Mouse (Mus musculus) liver, postnatal 0 days (tissue): ENCODE data around the gene Xlr4b. TPM values are rescaled to one million over a fixed set of nuclear protein-coding genes. Genes with fewer than 3 reads are reported as not detected.
"Not testable (repeated sequence)": the region's sequence is repeated elsewhere in the genome, so short reads cannot be mapped to it uniquely, and the experiment has no call there.

Experiments
- ATAC-seq: fragments of 200-750 bp; cut with Nextera tagmentation; 2 replicates; pipeline ENCODE4 v1.8.0; 2017; ENCODE audit warnings: mild to moderate bottlenecking, moderate library complexity
- DNase-seq: peaks from one replicate; pipeline ENCODE4 v3.0.0-alpha.2; 2016
- H3K27ac ChIP-seq: fragments of 300-500 bp; sonication (generic); 2 replicates; pipeline ENCODE4 v1.5.1; 2014; ENCODE audit warnings: antibody characterized with exemption, moderate library complexity, mild to moderate bottlenecking, low read depth
- H3K27me3 ChIP-seq: fragments of 300-500 bp; sonication (generic); 2 replicates; pipeline ENCODE4 v1.6.1; 2014; ENCODE audit warnings: low read length, control low read depth, mixed read lengths; ENCODE audit not compliant: insufficient read depth
- H3K36me3 ChIP-seq: fragments of 300-500 bp; sonication (generic); replicated peaks from 2 replicates; pipeline ENCODE4 v1.6.1; 2014; ENCODE audit warnings: mild to moderate bottlenecking, control low read depth, low read length, moderate library complexity, mixed read lengths; ENCODE audit not compliant: insufficient read depth
- H3K4me1 ChIP-seq: fragments of 300-500 bp; sonication (generic); 2 replicates; pipeline ENCODE4 v1.6.1; 2014; ENCODE audit warnings: antibody characterized with exemption, mild to moderate bottlenecking, control low read depth; ENCODE audit not compliant: insufficient read depth
- H3K4me2 ChIP-seq: fragments of 300-500 bp; sonication (generic); 2 replicates; pipeline ENCODE4 v1.6.1; 2014; ENCODE audit warnings: low read depth, mild to moderate bottlenecking, low read length, moderate library complexity, mixed read lengths
- H3K4me3 ChIP-seq: fragments of 300-500 bp; sonication (generic); 2 replicates; pipeline ENCODE4 v1.5.1; 2014; ENCODE audit warnings: low read depth, low read length
- H3K9ac ChIP-seq: fragments of 300-500 bp; sonication (generic); replicated peaks from 2 replicates; pipeline ENCODE4 v1.6.1; 2014; ENCODE audit warnings: mild to moderate bottlenecking, moderate library complexity
- H3K9me3 ChIP-seq: fragments of 300-500 bp; sonication (generic); 2 replicates; pipeline ENCODE4 v1.6.1; 2016; ENCODE audit warnings: mild to moderate bottlenecking, control low read depth, low read length, mixed read lengths
- CTCF ChIP-seq: sonication (generic); IDR thresholded peaks from 2 replicates; pipeline ENCODE4 v1.5.1; 2016; ENCODE audit warnings: antibody characterized with exemption, low read depth
- EP300 ChIP-seq: IDR thresholded peaks from 2 replicates; pipeline ENCODE4 v1.6.1; 2016; ENCODE audit warnings: antibody characterized with exemption, low read depth, mild to moderate bottlenecking
- WGBS: fragments of 180-500 bp; shearing (Covaris S2); extraction: QIAGEN DNeasy Blood & Tissue Kit; methylation state at CpG from one replicate; pipeline ENCODE4 v1.1.7; 2014; ENCODE audit not compliant: insufficient replicate concordance; 5-methylcytosine and 5-hydroxymethylcytosine counted together
- polyA plus RNA-seq: library from polyadenylated mRNA; unstranded; fragments of >200 nt; fragmentation: Nextera tagmentation; extraction: Ambion mirVana; gene quantifications from 2 replicates; pipeline ENCODE4 v1.2.1, GENCODE M21; 2015

The Xlr4b gene
- polyA plus RNA-seq, 1 experiment from 2014 or later, result 0.85 TPM

DNA sequence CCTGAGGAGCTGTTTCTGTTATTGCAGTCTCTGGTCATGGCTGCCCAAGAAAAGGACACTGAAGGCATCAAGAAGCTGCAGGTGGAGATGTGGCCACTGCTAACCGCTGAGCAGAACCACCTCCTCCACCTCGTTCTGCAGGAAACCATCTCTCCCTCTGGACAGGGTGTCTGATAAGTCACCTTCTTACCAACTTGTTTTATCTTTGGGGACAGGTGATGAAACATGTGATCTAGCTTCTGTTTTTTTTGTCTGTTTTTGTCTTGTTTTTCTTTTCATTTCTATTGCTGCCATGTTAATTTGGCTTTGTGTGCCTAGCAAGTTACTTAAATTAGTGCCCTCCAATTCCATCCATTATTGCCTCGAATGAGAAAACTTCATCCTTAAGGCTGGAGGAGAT is 15.2 kb downstream of the Xlr4b start:
- no peak for TF ChIP-seq CTCF
- TF ChIP-seq EP300, result no peak
- Histone ChIP-seq H3K4me2 (peak overlapping the region; percentile 82), H3K9ac (no peak overlapping the region), H3K27ac (no peak overlapping the region), H3K9me3 (no peaks in the 10 kb centered on the region), H3K4me3 (peak overlapping the region; percentile 64), H3K27me3 (no peaks in the 10 kb centered on the region), H3K36me3 (no peaks in the 10 kb centered on the region), H3K4me1 (peaks cover 4% of the 10 kb centered on the region; the same call in 1 of the 2 replicates)
- 25% methylated on average over 3 of the region's 3 CpGs for WGBS
- no peak for ATAC-seq
- DNase-seq, result no peak

- not testable (repeated sequence) for H3K9ac ChIP-seq, H3K4me1 ChIP-seq, H3K4me3 ChIP-seq, H3K27ac ChIP-seq, H3K9me3 ChIP-seq, DNase-seq, H3K4me2 ChIP-seq, H3K36me3 ChIP-seq, ATAC-seq, H3K27me3 ChIP-seq
- 67% methylated on average over 9 of the region's 14 CpGs for WGBS
Measured at GRCm38 (mm10) chrX:73242821-73243325, 28.7 kb downstream of the Xlr4b start, which contains the start of gene Xlr4c. Gene Xlr4c, minus strand, starts transcription at chrX:73243130.

GRCm38 (mm10) chrX:73262428-73262827 is 48.3 kb downstream of the Xlr4b start:
- not testable (repeated sequence) for H3K27me3 ChIP-seq, H3K4me1 ChIP-seq, H3K4me3 ChIP-seq, H3K27ac ChIP-seq, H3K4me2 ChIP-seq, DNase-seq, ATAC-seq, H3K9ac ChIP-seq, H3K36me3 ChIP-seq, H3K9me3 ChIP-seq
- 67% methylated on average over 1 of the region's 2 CpGs for WGBS

GRCm38 (mm10) chrX:73265270-73265669 is 51.1 kb downstream of the Xlr4b start, which contains the start of gene Xlr3c:
Gene Xlr3c, minus strand, starts transcription at chrX:73265390.
- WGBS, result 88% methylated on average over 10 of the region's 14 CpGs
- not testable (repeated sequence) for H3K36me3 ChIP-seq, H3K4me2 ChIP-seq

More at GRCm38 (mm10) chrX:73265270-73265669, 51.1 kb downstream of the Xlr4b start, which contains the start of gene Xlr3c:
- H3K27ac ChIP-seq, DNase-seq, H3K27me3 ChIP-seq, H3K9ac ChIP-seq, H3K4me3 ChIP-seq, H3K4me1 ChIP-seq, H3K9me3 ChIP-seq, ATAC-seq: not testable (repeated sequence)

Other genes starting within 250 kb of the Xlr4b start
- 0.33 and 0.34 TPM in 2 replicates for gene Zfp185, start 227.0 kb upstream of the Xlr4b start, polyA plus RNA-seq
- gene Pnma5, start 177.2 kb upstream of the Xlr4b start, polyA plus RNA-seq, result not detected in 2 replicates
- not detected in 2 replicates for gene Pnma3, start 149.5 kb upstream of the Xlr4b start, polyA plus RNA-seq
- gene Xlr4a, start 131.9 kb upstream of the Xlr4b start, polyA plus RNA-seq, result 0.55 and 2.1 TPM in 2 replicates
- 0.74 and 4.1 TPM in 2 replicates for gene Xlr3a, start 117.2 kb upstream of the Xlr4b start, polyA plus RNA-seq
- 0.09 and 0.21 TPM in 2 replicates for gene Gm14685, start 97.3 kb upstream of the Xlr4b start, polyA plus RNA-seq
- not detected in 2 replicates for gene Xlr5b, start 65.5 kb upstream of the Xlr4b start, polyA plus RNA-seq
- 0.07 TPM in 1 of 2 replicates, not detected in the other for gene DXBay18, start 64.9 kb upstream of the Xlr4b start, polyA plus RNA-seq
- not detected in 2 replicates for gene Spin2d, start 37.3 kb upstream of the Xlr4b start, polyA plus RNA-seq
- 0.80 and 2.0 TPM in 2 replicates for gene Xlr3b, start 22.1 kb upstream of the Xlr4b start, polyA plus RNA-seq
- gene F8a, start 14.0 kb downstream of the Xlr4b start, polyA plus RNA-seq, result 5.6 and 5.7 TPM in 2 replicates
- gene Xlr4c, start 28.8 kb downstream of the Xlr4b start, polyA plus RNA-seq, result 0.25 and 0.29 TPM in 2 replicates
- gene Xlr3c, start 51.1 kb downstream of the Xlr4b start, polyA plus RNA-seq, result not detected in 2 replicates
- gene Xlr5a, start 78.6 kb downstream of the Xlr4b start, polyA plus RNA-seq, result not detected in 2 replicates
- not detected in 2 replicates for gene Xlr5c, start 78.6 kb downstream of the Xlr4b start, polyA plus RNA-seq
- not detected in 2 replicates for gene Gm45015, start 122.5 kb downstream of the Xlr4b start, polyA plus RNA-seq
- 1.7 and 1.8 TPM in 2 replicates for gene Zfp275, start 128.3 kb downstream of the Xlr4b start, polyA plus RNA-seq
- not detected in 2 replicates for gene Gm18336, start 184.4 kb downstream of the Xlr4b start, polyA plus RNA-seq
- not detected in 2 replicates for gene Zfp92, start 196.8 kb downstream of the Xlr4b start, polyA plus RNA-seq
- not detected in 2 replicates for gene Trex2, start 221.0 kb downstream of the Xlr4b start, polyA plus RNA-seq
- 22.1 and 25.3 TPM in 2 replicates for gene Haus7, start 244.7 kb downstream of the Xlr4b start, polyA plus RNA-seq